ENCODE assay signal across 29 mouse cellular contexts in genomic region chr3:102751136-102751535, GRCm38 (mm10). TPM values are rescaled to one million over a fixed set of nuclear protein-coding genes. Genes with fewer than 3 reads are reported as not detected.
"Had no signal": no experiment of that assay in that cellular context is flagged by ENCODE, and none has a peak within 500 bp of the region (broad histone marks: within the 10 kb centered on the region; RNA-seq: fewer than 3 reads in every experiment).

No protein-coding gene starts in this region.

- H3K9ac ChIP-seq: limb, embryonic 12.5 days; limb, embryonic 15.5 days; liver, embryonic 14.5 days; liver, postnatal 0 days; midbrain, embryonic 13.5 days; neural tube, embryonic 13.5 days had no signal

- H3K4me2 ChIP-seq: limb, embryonic 12.5 days; limb, embryonic 15.5 days; liver, embryonic 11.5 days; midbrain, embryonic 13.5 days; neural tube, embryonic 13.5 days had no signal

- DNase-seq: kidney, adult 2 months; kidney, postnatal 10 days; kidney, postnatal 4 days; left cerebral cortex, postnatal 4 days; liver, postnatal 0 days; retina, postnatal 1 day; right cerebral cortex, postnatal 25 days; thymus, adult 18-20 months; thymus, postnatal 36 days had no signal

- H3K27ac ChIP-seq: limb, embryonic 12.5 days; limb, embryonic 15.5 days; liver, embryonic 14.5 days; midbrain, embryonic 10.5 days; midbrain, embryonic 13.5 days; neural tube, embryonic 13.5 days had no signal

- H3K4me3 ChIP-seq: limb, embryonic 12.5 days; limb, embryonic 15.5 days; megakaryocyte, embryonic 14.5 days; midbrain, embryonic 10.5 days; midbrain, embryonic 13.5 days; myocyte; neural tube, embryonic 13.5 days had no signal

- ATAC-seq: intestine, postnatal 0 days; liver, postnatal 0 days; midbrain, embryonic 13.5 days; midbrain, embryonic 16.5 days had no signal

- H3K27me3 ChIP-seq: limb, embryonic 12.5 days; limb, embryonic 15.5 days; midbrain, embryonic 13.5 days; neural tube, embryonic 13.5 days had no signal

- H3K9me3 ChIP-seq: limb, embryonic 12.5 days; limb, embryonic 15.5 days; megakaryocyte, embryonic 14.5 days; midbrain, embryonic 10.5 days; midbrain, embryonic 13.5 days; neural tube, embryonic 13.5 days had no signal

RNA-seq across cellular contexts. Expression of gene Tshb, which starts 31.4 kb away (rescaled TPM):
- total RNA-seq: layer of hippocampus, adult 18-20 months; layer of hippocampus, postnatal 14 days; left cerebral cortex, adult 8-10 months; left cerebral cortex, postnatal 14 days; left cerebral cortex, postnatal 4 days; monocyte, adult 5-6 weeks had no signal
- polyA plus RNA-seq: kidney, adult 2 months; kidney, embryonic 14.5 days; liver, embryonic 14.5 days; liver, postnatal 0 days; myocyte; small intestine, adult 2 months; spleen, adult 2 months; urinary bladder, adult 2 months had no signal
